Mouse (Mus musculus) heart, embryonic 16.5 days (tissue): Measurements from ENCODE around the gene Gm49510. TPM values are rescaled to one million over a fixed set of nuclear protein-coding genes. Genes with fewer than 3 reads are reported as not detected.

Source experiments
- ATAC-seq: fragments of 200-750 bp; cut with Nextera tagmentation; replicated peaks from 2 replicates; pipeline ENCODE4 v1.8.0; 2017; ENCODE audit warnings: moderate number of reproducible peaks; ENCODE audit not compliant: insufficient read depth, low FRiP score; ENCODE audit errors: extremely low read depth
- H3K27ac ChIP-seq: fragments of 300-500 bp; sonication (generic); 2 replicates; pipeline ENCODE4 v1.5.1; 2014; ENCODE audit warnings: mild to moderate bottlenecking, low read length, control low read depth, moderate library complexity
- H3K27me3 ChIP-seq: fragments of 300-500 bp; sonication (generic); 2 replicates; pipeline ENCODE4 v1.6.1; 2014; ENCODE audit warnings: low read length, mixed read lengths; ENCODE audit not compliant: control insufficient read depth, insufficient read depth
- H3K36me3 ChIP-seq: fragments of 300-500 bp; sonication (generic); 2 replicates; pipeline ENCODE4 v1.6.1; 2014; ENCODE audit not compliant: control insufficient read depth, insufficient read depth
- H3K4me1 ChIP-seq: fragments of 300-500 bp; sonication (generic); 2 replicates; pipeline ENCODE4 v1.6.1; 2014; ENCODE audit warnings: low read length, mixed read lengths; ENCODE audit not compliant: control insufficient read depth, insufficient read depth
- H3K4me2 ChIP-seq: fragments of 300-500 bp; sonication (generic); 2 replicates; pipeline ENCODE4 v1.6.1; 2014; ENCODE audit warnings: low read depth, mild to moderate bottlenecking, control low read depth, low read length
- H3K4me3 ChIP-seq: fragments of 300-500 bp; sonication (generic); 2 replicates; pipeline ENCODE4 v1.5.1; 2014; ENCODE audit warnings: mild to moderate bottlenecking, control low read depth, low read length
- H3K9ac ChIP-seq: fragments of 300-500 bp; sonication (generic); 2 replicates; pipeline ENCODE4 v1.6.1; 2014; ENCODE audit warnings: low read length, control low read depth
- H3K9me3 ChIP-seq: fragments of 300-500 bp; sonication (generic); replicated peaks from 2 replicates; pipeline ENCODE4 v1.6.1; 2016; ENCODE audit warnings: low read length; ENCODE audit not compliant: control insufficient read depth
- WGBS: fragments of 180-500 bp; shearing (Covaris S2); extraction: QIAGEN DNeasy Blood & Tissue Kit; methylation state at CpG from one replicate; pipeline ENCODE4 v1.1.7; 2014; 5-methylcytosine and 5-hydroxymethylcytosine counted together
- polyA plus RNA-seq: library from polyadenylated mRNA; unstranded; fragments of >200 nt; fragmentation: Nextera tagmentation; extraction: Ambion mirVana; gene quantifications from 2 replicates; pipeline ENCODE4 v1.2.1, GENCODE M21; 2015

Gm49510 gene
- polyA plus RNA-seq, 1 experiment from 2014 or later, result 0.20 TPM

DNA sequence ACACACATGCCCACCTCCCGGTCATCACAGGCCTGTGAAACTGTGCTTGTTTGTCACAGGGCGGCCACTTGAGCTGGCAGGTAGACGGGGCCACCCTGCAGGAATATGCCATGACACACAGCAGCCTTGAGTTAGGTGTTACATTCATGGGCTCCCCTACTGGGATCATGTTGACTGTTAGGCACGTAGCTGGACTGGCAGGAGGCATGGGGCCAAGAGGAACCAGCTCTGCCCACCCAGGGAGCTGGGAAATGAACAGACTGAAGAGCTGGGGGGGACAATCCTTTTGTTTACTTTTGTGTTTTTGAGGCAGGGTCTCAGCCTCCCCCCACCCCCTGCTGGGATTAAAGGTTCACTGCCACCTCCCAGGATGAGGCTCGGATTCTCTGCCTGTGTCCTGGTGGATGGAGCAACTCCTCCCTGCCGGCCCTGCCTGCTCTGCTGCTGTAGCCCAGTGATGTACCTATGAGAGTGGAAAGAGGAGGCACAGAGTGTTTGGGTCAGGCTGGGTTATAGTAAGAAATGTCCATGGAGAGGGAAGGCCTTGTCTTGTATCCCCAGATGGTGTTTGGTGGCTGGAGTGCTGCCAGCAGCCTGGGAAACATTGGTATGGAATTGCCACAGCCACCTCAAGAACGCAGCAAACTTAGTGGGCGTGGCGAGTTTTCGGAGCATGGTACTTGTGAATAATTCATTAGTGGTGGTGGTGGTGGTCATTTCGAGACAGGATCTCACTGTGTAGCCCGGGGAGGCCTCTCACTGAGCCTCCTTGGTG, 16.8 kb downstream of the Gm49510 start:
- H3K27ac ChIP-seq, result no peak overlapping the region

GRCm38 (mm10) chr15:78918126-78918525, 18.7 kb downstream of the Gm49510 start:
- 90% methylated on average over 23 of the region's 23 CpGs for WGBS
- Histone ChIP-seq H3K27ac (no peak overlapping the region), H3K27me3 (no peaks in the 10 kb centered on the region), H3K4me1 (peaks cover 17% of the 10 kb centered on the region), H3K4me2 (no peak overlapping the region), H3K9me3 (no peaks in the 10 kb centered on the region), H3K4me3 (no peak overlapping the region), H3K36me3 (peaks cover 3% of the 10 kb centered on the region; the same call in 1 of the 2 replicates), H3K9ac (no peak overlapping the region)
- no peak for ATAC-seq

More for the DNA sequence above, 16.8 kb downstream of the Gm49510 start:
- Histone ChIP-seq H3K4me3 (0 out of 2 replicates have a peak overlapping the region, but pooled peaks have one; percentile 0), H3K36me3 (peaks cover 4% of the 10 kb centered on the region; the same call in 1 of the 2 replicates), H3K4me2 (peak overlapping the region; percentile 95), H3K9ac (no peak overlapping the region), H3K27me3 (no peaks in the 10 kb centered on the region), H3K9me3 (no peaks in the 10 kb centered on the region), H3K4me1 (peaks cover 17% of the 10 kb centered on the region)
- WGBS, result 73% methylated on average over 12 of the region's 12 CpGs
- no peak for ATAC-seq

- ATAC-seq, result no peak
- Histone ChIP-seq H3K36me3 (peaks cover 3% of the 10 kb centered on the region; the same call in 1 of the 2 replicates), H3K27me3 (no peaks in the 10 kb centered on the region), H3K4me1 (peaks cover 12% of the 10 kb centered on the region), H3K9ac (no peak overlapping the region), H3K4me3 (no peak overlapping the region), H3K9me3 (no peaks in the 10 kb centered on the region), H3K4me2 (no peak overlapping the region), H3K27ac (no peak overlapping the region)
- 60% methylated on average over 12 of the region's 12 CpGs for WGBS
These were observed 20.4 kb downstream of the Gm49510 start for GRCm38 (mm10) chr15:78919914-78920313.

DNA sequence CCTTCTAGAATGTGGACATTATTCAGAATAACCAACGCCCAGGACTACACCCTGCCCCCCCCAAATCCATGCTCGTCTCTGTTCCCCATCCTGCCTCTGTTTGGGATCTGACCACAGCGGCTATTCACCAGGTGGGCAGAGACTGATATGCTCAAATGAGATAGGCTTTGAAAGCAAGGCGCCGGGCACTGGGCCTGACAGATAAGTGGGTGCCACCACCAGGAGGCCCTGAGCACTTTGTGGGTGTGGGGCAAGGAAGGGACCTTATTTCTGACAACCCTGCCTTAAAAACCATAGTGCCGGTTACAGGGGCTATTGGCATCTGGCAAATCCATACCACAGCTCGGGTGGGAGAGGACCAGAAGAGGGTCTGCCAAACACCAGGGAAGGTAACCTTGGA, 23.2 kb downstream of the Gm49510 start:
- peaks cover 3% of the 10 kb centered on the region; the same call in 1 of the 2 replicates for H3K36me3 ChIP-seq
- no peak for ATAC-seq
- H3K9me3 ChIP-seq, result no peaks in the 10 kb centered on the region
- 75% methylated on average over 7 of the region's 7 CpGs for WGBS
- H3K9ac ChIP-seq, result no peak overlapping the region
- H3K27me3 ChIP-seq, result no peaks in the 10 kb centered on the region
- no peak overlapping the region for H3K4me3 ChIP-seq
- no peak overlapping the region for H3K4me2 ChIP-seq
- no peak overlapping the region for H3K27ac ChIP-seq
- peaks cover 26% of the 10 kb centered on the region for H3K4me1 ChIP-seq

- no peak for ATAC-seq
- no peak overlapping the region for H3K4me3 ChIP-seq
- H3K36me3 ChIP-seq, result peaks cover 3% of the 10 kb centered on the region; the same call in 1 of the 2 replicates
- H3K9me3 ChIP-seq, result no peaks in the 10 kb centered on the region
- H3K4me2 ChIP-seq, result no peak overlapping the region
- no peaks in the 10 kb centered on the region for H3K27me3 ChIP-seq
- H3K27ac ChIP-seq, result 0 out of 2 replicates have a peak overlapping the region, but pooled peaks have one; percentile 6
- WGBS, result 65% methylated on average over 6 of the region's 6 CpGs
- no peak overlapping the region for H3K9ac ChIP-seq
- peaks cover 29% of the 10 kb centered on the region for H3K4me1 ChIP-seq
These were observed 24.1 kb downstream of the Gm49510 start for GRCm38 (mm10) chr15:78923585-78923984.

DNA sequence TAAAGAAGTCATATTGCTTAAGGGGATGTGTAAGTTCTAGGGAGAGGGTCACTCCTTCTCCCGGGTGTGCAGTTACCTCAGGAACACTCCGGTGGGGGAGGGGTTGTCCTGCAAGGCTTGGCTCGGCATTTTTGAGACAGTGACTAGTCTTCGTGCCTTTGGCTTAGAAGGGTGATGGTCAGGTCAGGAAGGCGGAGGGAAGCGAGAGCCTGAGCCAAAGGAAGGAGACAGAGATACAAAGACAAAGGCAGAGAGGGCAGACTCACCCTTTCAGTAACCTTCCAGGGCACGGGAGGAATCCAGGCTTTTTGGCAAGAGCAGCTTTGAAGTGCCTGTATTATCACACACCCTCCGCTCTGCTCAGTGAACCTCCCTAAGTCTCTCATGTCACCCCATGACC, 25.7 kb downstream of the Gm49510 start:
- Histone ChIP-seq H3K9me3 (no peaks in the 10 kb centered on the region), H3K4me2 (no peak overlapping the region), H3K36me3 (peaks cover 6% of the 10 kb centered on the region; the same call in 1 of the 2 replicates), H3K9ac (peak overlapping the region; percentile 61; the same call in 1 of the 2 replicates), H3K27me3 (no peaks in the 10 kb centered on the region), H3K4me1 (peaks cover 30% of the 10 kb centered on the region), H3K27ac (peak overlapping the region; percentile 99), H3K4me3 (no peak overlapping the region)
- WGBS, result 26% methylated on average over 8 of the region's 8 CpGs
- ATAC-seq, result no peak

- 6% methylated on average over 20 of the region's 20 CpGs for WGBS
- Histone ChIP-seq H3K27me3 (no peaks in the 10 kb centered on the region), H3K9me3 (no peaks in the 10 kb centered on the region), H3K4me1 (peaks cover 30% of the 10 kb centered on the region), H3K27ac (peak within 1 kb of the TSS; percentile 99), H3K4me3 (peak within 1 kb of the TSS; percentile 46), H3K9ac (peak within 1 kb of the TSS; percentile 61), H3K4me2 (peak within 1 kb of the TSS; percentile 96), H3K36me3 (peaks cover 8% of the 10 kb centered on the region; the same call in 1 of the 2 replicates)
- peak; percentile 83 for ATAC-seq
These were observed 26.8 kb downstream of the Gm49510 start, which contains the start of gene Lgals1 for GRCm38 (mm10) chr15:78926021-78926919. TSS of gene Lgals1 (plus strand) at chr15:78926725.

GRCm38 (mm10) chr15:78927021-78927787, 27.7 kb downstream of the Gm49510 start:
- peaks cover 34% of the 10 kb centered on the region for H3K4me1 ChIP-seq
- peak overlapping the region; percentile 96 for H3K4me2 ChIP-seq
- H3K9me3 ChIP-seq, result no peaks in the 10 kb centered on the region
- whole genome bisulfite sequencing, result 22% methylated on average over 15 of the region's 15 CpGs
- H3K27me3 ChIP-seq, result no peaks in the 10 kb centered on the region
- peak overlapping the region; percentile 46 for H3K4me3 ChIP-seq
- H3K9ac ChIP-seq, result peak overlapping the region; percentile 61
- ATAC-seq, result no peak
- peaks cover 8% of the 10 kb centered on the region; the same call in 1 of the 2 replicates for H3K36me3 ChIP-seq
- H3K27ac ChIP-seq, result peak overlapping the region; percentile 99
